Mouse (Mus musculus) embryonic facial prominence, embryonic 11.5 days (tissue): ENCODE data around the gene Spred2. TPM values are rescaled to one million over a fixed set of nuclear protein-coding genes. Genes with fewer than 3 reads are reported as not detected.

Experiments used
- polyA plus RNA-seq: library from polyadenylated mRNA; unstranded; fragments of >200 nt; fragmentation: Nextera tagmentation; extraction: Ambion mirVana; gene quantifications from 2 replicates; pipeline ENCODE4 v1.2.1, GENCODE M21; 2014

Spred2 gene
- polyA plus RNA-seq, 1 experiment from 2014 or later: 6.4 TPM

Other genes with a start within 250 kb of the Spred2 start
- 69.7 and 74.3 TPM in 2 replicates for gene Actr2, start 188.5 kb downstream of the Spred2 start, polyA plus RNA-seq